Mouse (Mus musculus) stomach, postnatal 0 days (tissue): ENCODE data around the gene Wrnip1.

ENCODE experiments used
- CTCF ChIP-seq: IDR thresholded peaks from 2 replicates; pipeline ENCODE4 v1.5.1; 2016; ENCODE audit warnings: antibody characterized with exemption, low read depth, mild to moderate bottlenecking, moderate library complexity
- EP300 ChIP-seq: optimal IDR thresholded peaks from 2 replicates; pipeline ENCODE3; 2016; ENCODE audit warnings: antibody characterized with exemption

DNA sequence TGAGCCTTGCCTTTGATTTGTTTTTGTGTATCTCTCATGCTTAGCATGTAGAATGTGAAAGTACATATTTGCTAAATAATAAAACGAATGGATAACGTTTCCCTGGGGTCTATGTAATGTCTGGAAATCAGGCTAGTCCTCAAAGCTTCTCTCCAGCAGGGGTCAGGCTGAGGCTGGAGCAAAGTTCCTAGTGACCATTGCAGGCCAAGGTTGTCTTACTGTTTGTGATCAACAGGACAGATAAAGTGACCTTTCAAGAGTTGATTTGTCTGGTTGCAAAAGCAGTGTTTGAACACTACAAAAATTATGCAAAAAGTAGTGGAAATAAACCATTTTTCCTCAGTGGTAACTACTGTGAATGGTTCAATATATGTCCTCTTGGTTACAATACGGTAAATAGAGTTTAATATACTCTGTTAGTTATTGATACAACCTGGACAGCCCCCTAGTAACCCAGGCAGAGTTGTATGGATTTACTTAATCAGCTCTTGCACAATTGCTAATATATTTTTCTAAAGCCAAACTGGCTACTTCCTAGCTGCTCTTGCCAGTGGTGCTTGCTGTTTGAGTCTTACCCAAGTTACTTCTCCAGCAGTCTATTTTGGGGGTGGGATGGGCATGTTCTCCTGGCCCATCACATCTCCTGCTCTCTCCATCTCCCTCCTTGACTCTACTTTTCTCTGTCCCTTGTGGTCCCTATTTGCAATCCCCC is 25.4 kb downstream of the Wrnip1 start:
- TF ChIP-seq CTCF (peak; percentile 54), EP300 (no peak)
